Mouse (Mus musculus) gastrocnemius, postnatal 36 days (tissue): ENCODE results near the gene Pcsk6. TPM values are rescaled to one million over a fixed set of nuclear protein-coding genes. Genes with fewer than 3 reads are reported as not detected.
"Not testable (repeated sequence)": the region's sequence is repeated elsewhere in the genome, so short reads cannot be mapped to it uniquely, and the experiment has no call there.

Experiments used
- DNase-seq, 2 experiments: peaks; one replicate each; pipeline ENCODE4 v3.0.0; 2022
- intact Hi-C: fragments of 180-260 bp; cut with DNase I; formaldehyde crosslinking; loops from one replicate; pipeline ENCODE4 v1.15.1; 2025
- long read RNA-seq, 2 experiments: library from polyadenylated mRNA; stranded (forward); transcript quantifications; one replicate each; pipeline ENCODE4 v2.0.0; 2021
- total RNA-seq, 2 experiments: library from RNA; stranded (reverse); gene quantifications; 2 replicates each; pipeline ENCODE4 v1.2.3; 2021

Pcsk6 gene
- 10 to 100 TPM; 19.0 to 19.6 TPM for total RNA-seq
- long read RNA-seq, experiment 1, full-length matches to known transcripts = 2 of 2 reads
- long read RNA-seq, experiment 1, partial matches to known transcripts = 0 of 2 reads
- long read RNA-seq, experiment 1, other reads (novel, unspliced or antisense) = 0 of 2 reads
- long read RNA-seq, experiment 2, full-length matches to known transcripts = 2 of 5 reads
- long read RNA-seq, experiment 2, partial matches to known transcripts = 3 of 5 reads
- long read RNA-seq, experiment 2, other reads (novel, unspliced or antisense) = 0 of 5 reads

- intact Hi-C loops = no loop called here
Measured at GRCm38 (mm10) chr7:65861591-65862472, at the start of gene Pcsk6. Pcsk6 (plus strand) TSS chr7:65861734.

GRCm38 (mm10) chr7:65813611-65814212 lies 47.8 kb upstream of the Pcsk6 start:
- DNase-seq = no peak
- intact Hi-C loops = no loop called here

More at GRCm38 (mm10) chr7:65861591-65862472, at the start of gene Pcsk6:
- no peak for DNase-seq

GRCm38 (mm10) chr7:65817564-65817963 lies 44.0 kb upstream of the Pcsk6 start:
- no peak for DNase-seq
- intact Hi-C loops = no loop called here

GRCm38 (mm10) chr7:65820391-65820790 lies 41.1 kb upstream of the Pcsk6 start:
- no peak for DNase-seq
- intact Hi-C loops = no loop called here

- intact Hi-C loops, DNase-seq: not testable (repeated sequence)
Measured at GRCm38 (mm10) chr7:65821901-65822300, 39.6 kb upstream of the Pcsk6 start.

GRCm38 (mm10) chr7:65822506-65823119 lies 38.9 kb upstream of the Pcsk6 start:
- intact Hi-C loops = no loop called here

GRCm38 (mm10) chr7:65839756-65840155 lies 21.8 kb upstream of the Pcsk6 start:
- intact Hi-C loops = no loop called here
- no peak for DNase-seq

More at GRCm38 (mm10) chr7:65822506-65823119, 38.9 kb upstream of the Pcsk6 start:
- no peak for DNase-seq

GRCm38 (mm10) chr7:65843210-65843609 lies 18.3 kb upstream of the Pcsk6 start:
- DNase-seq = no peak
- intact Hi-C loops = no loop called here

- no peak for DNase-seq
- intact Hi-C loops = no loop called here
Measured at GRCm38 (mm10) chr7:65860981-65861380, 553 bp upstream of the Pcsk6 start.

- intact Hi-C loops = no loop called here
- no peak for DNase-seq
Measured at GRCm38 (mm10) chr7:65862473-65863176, 1.1 kb downstream of the Pcsk6 start.

- peak; percentile 37 to 44 for DNase-seq
- intact Hi-C loops = no loop called here
Measured at GRCm38 (mm10) chr7:65869173-65869572, 7.6 kb downstream of the Pcsk6 start.

GRCm38 (mm10) chr7:65869794-65870193 lies 8.3 kb downstream of the Pcsk6 start:
- intact Hi-C loops = no loop called here
- no peak for DNase-seq

GRCm38 (mm10) chr7:65870227-65870626 lies 8.7 kb downstream of the Pcsk6 start:
- DNase-seq = no peak
- intact Hi-C loops = no loop called here

- intact Hi-C loops = no loop called here
- DNase-seq = no peak
Measured at GRCm38 (mm10) chr7:65870928-65871580, 9.5 kb downstream of the Pcsk6 start.

- intact Hi-C loops = no loop called here
Measured at GRCm38 (mm10) chr7:65871851-65872250, 10.3 kb downstream of the Pcsk6 start.

GRCm38 (mm10) chr7:65873176-65873845 lies 11.8 kb downstream of the Pcsk6 start:
- intact Hi-C loops = no loop called here
- DNase-seq = no peak

More at GRCm38 (mm10) chr7:65871851-65872250, 10.3 kb downstream of the Pcsk6 start:
- no peak for DNase-seq

- intact Hi-C loops = no loop called here
- DNase-seq = no peak
Measured at GRCm38 (mm10) chr7:65873902-65874301, 12.4 kb downstream of the Pcsk6 start.

- intact Hi-C loops = no loop called here
- no peak for DNase-seq
Measured at GRCm38 (mm10) chr7:65876596-65876995, 15.1 kb downstream of the Pcsk6 start.

- intact Hi-C loops = no loop called here
- no peak for DNase-seq
Measured at GRCm38 (mm10) chr7:65878234-65878633, 16.7 kb downstream of the Pcsk6 start.
